Mouse (Mus musculus): ENCODE data around the gene Gucy2c.

DNA sequence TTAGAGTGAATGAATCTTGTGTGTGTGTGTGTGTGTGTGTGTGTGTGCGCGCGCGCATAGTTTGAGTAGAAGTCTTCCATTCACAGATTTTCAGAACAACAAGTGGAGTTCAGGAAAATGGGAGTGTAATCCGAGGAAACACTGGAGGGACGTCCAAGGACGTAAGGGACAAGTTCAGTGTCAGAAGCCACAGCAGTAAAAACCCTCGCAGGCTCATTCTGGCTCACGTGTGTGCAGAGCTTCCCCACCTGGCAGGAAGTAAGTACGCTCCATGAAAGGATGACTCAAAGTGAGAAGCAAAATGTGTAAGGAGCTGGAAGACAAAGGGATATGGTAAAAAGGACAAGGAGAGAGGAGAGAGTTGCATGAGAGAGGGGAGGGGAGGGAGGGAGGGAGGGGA lies 40.3 kb downstream of the Gucy2c start:
- TF ChIP-seq EP300 (IDR thresholded peaks at IDR 0.05; ENCODE audit: low read depth) (no peak), CTCF (IDR thresholded peaks at IDR 0.05; ENCODE audit: low read depth) (no peak)

Measured in heart, postnatal 0 days (tissue).